Mouse (Mus musculus) liver, embryonic 15.5 days (tissue): ENCODE measurements around the gene Sap30l. TPM values are rescaled to one million over a fixed set of nuclear protein-coding genes. Genes with fewer than 3 reads are reported as not detected.

Experiments used
- ATAC-seq: fragments of 200-750 bp; cut with Nextera tagmentation; 2 replicates; pipeline ENCODE4 v1.8.0; 2017; ENCODE audit warnings: moderate number of reproducible peaks, mild to moderate bottlenecking, moderate library complexity; ENCODE audit not compliant: insufficient read depth
- H3K27ac ChIP-seq: fragments of 300-500 bp; sonication (generic); replicated peaks from 2 replicates; pipeline ENCODE4 v1.5.1; 2015; ENCODE audit warnings: mild to moderate bottlenecking, inconsistent platforms
- H3K27me3 ChIP-seq: fragments of 300-500 bp; sonication (generic); 2 replicates; pipeline ENCODE4 v1.6.1; 2015; ENCODE audit warnings: mild to moderate bottlenecking, inconsistent platforms
- H3K36me3 ChIP-seq: fragments of 300-500 bp; sonication (generic); replicated peaks from 2 replicates; pipeline ENCODE4 v1.6.1; 2015; ENCODE audit warnings: moderate library complexity, mild to moderate bottlenecking, inconsistent platforms
- H3K4me1 ChIP-seq: fragments of 300-500 bp; sonication (generic); replicated peaks from 2 replicates; pipeline ENCODE4 v1.6.1; 2015; ENCODE audit warnings: inconsistent platforms
- H3K4me2 ChIP-seq: fragments of 300-500 bp; sonication (generic); 2 replicates; pipeline ENCODE4 v1.6.1; 2015; ENCODE audit warnings: moderate library complexity, mild to moderate bottlenecking, inconsistent platforms
- H3K4me3 ChIP-seq: fragments of 300-500 bp; sonication (generic); replicated peaks from 2 replicates; pipeline ENCODE4 v1.5.1; 2015; ENCODE audit warnings: mild to moderate bottlenecking, inconsistent platforms
- H3K9ac ChIP-seq: fragments of 300-500 bp; sonication (generic); 2 replicates; pipeline ENCODE4 v1.6.1; 2015; ENCODE audit warnings: moderate library complexity, mild to moderate bottlenecking, inconsistent platforms
- H3K9me3 ChIP-seq: fragments of 300-500 bp; sonication (generic); replicated peaks from 2 replicates; pipeline ENCODE4 v1.6.1; 2016; ENCODE audit warnings: inconsistent platforms
- WGBS: fragments of 180-500 bp; shearing (Covaris S2); methylation state at CpG from one replicate; pipeline ENCODE4 v1.1.7; 2015; ENCODE audit warnings: mixed read lengths; ENCODE audit not compliant: insufficient replicate concordance; 5-methylcytosine and 5-hydroxymethylcytosine counted together
- polyA plus RNA-seq: library from polyadenylated mRNA; unstranded; fragments of >200 nt; fragmentation: Nextera tagmentation; extraction: Ambion mirVana; gene quantifications from 2 replicates; pipeline ENCODE4 v1.2.1, GENCODE M21; 2015

Gene Sap30l
- polyA plus RNA-seq, 1 experiment from 2014 or later, result 2.8 TPM

DNA sequence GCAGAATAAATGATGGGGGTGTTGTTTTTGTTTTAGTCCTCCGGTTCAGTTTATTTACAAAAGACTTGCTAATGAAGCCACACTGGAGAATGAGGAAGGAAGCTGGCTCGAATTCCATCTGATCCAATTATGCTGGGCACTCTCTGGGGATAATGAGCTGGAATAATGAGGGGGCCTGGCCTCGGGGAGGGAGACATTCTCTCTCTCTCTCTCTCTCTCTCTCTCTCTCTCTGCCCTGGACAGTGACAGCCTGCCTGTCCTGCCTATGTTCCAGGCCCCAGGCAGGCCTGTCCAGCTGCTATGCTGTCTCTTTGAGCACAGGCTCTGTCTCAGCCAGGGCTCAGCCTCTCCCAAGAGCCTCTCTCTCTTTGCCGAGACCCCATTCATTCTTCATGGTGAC, 27.5 kb upstream of the Sap30l start:
- Histone ChIP-seq H3K27ac (no peak overlapping the region), H3K27me3 (no peaks in the 10 kb centered on the region), H3K9ac (no peak overlapping the region), H3K4me2 (no peak overlapping the region), H3K36me3 (peaks cover 45% of the 10 kb centered on the region), H3K4me3 (no peak overlapping the region), H3K4me1 (peaks cover 14% of the 10 kb centered on the region), H3K9me3 (no peaks in the 10 kb centered on the region)
- 46% methylated on average over 4 of the region's 4 CpGs for WGBS
- ATAC-seq, result no peak

DNA sequence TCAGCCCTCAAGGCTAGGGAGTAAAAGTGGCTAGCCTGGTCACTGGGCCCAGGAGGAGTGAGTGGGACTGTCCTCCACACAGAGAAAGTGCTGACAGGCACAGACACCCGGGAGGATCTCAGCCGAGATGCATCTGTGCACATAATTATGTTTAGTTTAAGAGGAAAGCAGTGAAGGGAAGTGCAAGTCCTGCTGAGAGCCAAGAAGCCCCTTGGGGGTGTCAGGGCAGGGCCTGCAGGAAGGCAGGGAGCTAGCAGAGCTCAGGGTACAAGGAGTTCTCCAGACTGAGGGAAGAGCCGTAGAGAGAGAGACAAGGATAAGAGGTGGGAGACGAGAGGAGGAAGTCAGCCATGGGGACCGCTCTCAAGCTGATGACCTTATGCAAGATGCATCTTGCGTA, 25.6 kb upstream of the Sap30l start:
- Histone ChIP-seq H3K4me2 (no peak overlapping the region), H3K27me3 (no peaks in the 10 kb centered on the region), H3K36me3 (peaks cover 28% of the 10 kb centered on the region), H3K9ac (no peak overlapping the region), H3K9me3 (no peaks in the 10 kb centered on the region), H3K4me1 (peaks cover 14% of the 10 kb centered on the region), H3K27ac (no peak overlapping the region), H3K4me3 (no peak overlapping the region)
- 62% methylated on average over 6 of the region's 6 CpGs for WGBS
- ATAC-seq, result no peak

GRCm38 (mm10) chr11:57776546-57776945, 24.9 kb upstream of the Sap30l start:
- no peak overlapping the region for H3K4me3 ChIP-seq
- no peak for ATAC-seq
- WGBS, result 79% methylated on average over 3 of the region's 3 CpGs
- no peak overlapping the region for H3K9ac ChIP-seq
- H3K9me3 ChIP-seq, result no peaks in the 10 kb centered on the region
- H3K27ac ChIP-seq, result no peak overlapping the region
- H3K27me3 ChIP-seq, result no peaks in the 10 kb centered on the region
- no peak overlapping the region for H3K4me2 ChIP-seq
- peaks cover 28% of the 10 kb centered on the region for H3K36me3 ChIP-seq
- H3K4me1 ChIP-seq, result peaks cover 14% of the 10 kb centered on the region

DNA sequence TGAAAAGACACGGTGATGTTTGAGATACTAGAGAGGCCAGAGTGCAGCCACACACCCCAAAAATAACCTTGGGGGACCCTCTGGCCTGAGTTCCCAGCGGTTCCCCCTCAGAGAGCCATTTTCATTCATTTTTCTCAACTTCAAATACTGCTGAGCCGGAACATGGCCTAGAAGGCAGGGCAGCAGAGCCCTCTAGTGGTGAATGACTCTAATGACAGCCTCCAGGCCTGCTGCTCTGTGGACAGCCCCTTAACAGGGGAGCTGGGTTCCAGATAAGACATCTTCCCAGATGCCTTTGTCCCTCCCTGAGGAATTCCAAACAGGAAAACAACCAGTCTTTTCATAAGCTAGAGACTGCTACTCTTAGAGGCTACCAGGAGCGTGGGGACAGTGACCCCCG, 23.1 kb upstream of the Sap30l start:
- no peak for ATAC-seq
- H3K9me3 ChIP-seq, result no peaks in the 10 kb centered on the region
- H3K4me1 ChIP-seq, result peaks cover 14% of the 10 kb centered on the region
- 27% methylated on average over 5 of the region's 5 CpGs for WGBS
- H3K9ac ChIP-seq, result no peak overlapping the region
- peaks cover 25% of the 10 kb centered on the region for H3K36me3 ChIP-seq
- H3K27ac ChIP-seq, result no peak overlapping the region
- no peak overlapping the region for H3K4me3 ChIP-seq
- H3K4me2 ChIP-seq, result no peak overlapping the region
- H3K27me3 ChIP-seq, result no peaks in the 10 kb centered on the region

DNA sequence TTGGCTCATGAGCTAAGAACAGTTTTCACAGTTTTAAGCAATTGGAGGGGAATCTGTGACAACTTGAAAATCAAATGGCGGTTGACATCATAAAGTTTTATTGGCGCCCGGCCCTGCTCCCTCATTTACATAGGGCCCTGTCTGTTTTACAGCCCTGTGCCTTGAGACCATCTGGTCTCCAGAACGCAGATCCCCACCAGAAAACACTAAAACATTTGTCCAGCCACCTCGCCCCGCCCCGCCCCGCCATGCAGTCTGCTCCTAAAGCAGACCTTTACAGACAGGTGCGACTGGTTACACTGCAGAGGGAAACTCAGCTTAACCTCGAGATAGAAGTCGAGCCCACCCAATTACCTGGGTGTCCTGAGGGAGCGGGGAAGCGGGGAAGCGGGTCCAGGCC, 21.6 kb upstream of the Sap30l start:
- 71% methylated on average over 14 of the region's 14 CpGs for WGBS
- Histone ChIP-seq H3K4me2 (no peak overlapping the region), H3K9me3 (no peaks in the 10 kb centered on the region), H3K27me3 (no peaks in the 10 kb centered on the region), H3K4me1 (peaks cover 14% of the 10 kb centered on the region), H3K36me3 (peaks cover 34% of the 10 kb centered on the region), H3K27ac (no peak overlapping the region), H3K9ac (no peak overlapping the region), H3K4me3 (no peak overlapping the region)
- no peak for ATAC-seq

GRCm38 (mm10) chr11:57786616-57787418, 14.6 kb upstream of the Sap30l start:
- ATAC-seq, result no peak
- Histone ChIP-seq H3K27ac (no peak overlapping the region), H3K4me2 (no peak overlapping the region), H3K9ac (no peak overlapping the region), H3K4me1 (0 out of 2 replicates have a peak, but pooled peaks cover 3% of the 10 kb centered on the region), H3K4me3 (no peak overlapping the region), H3K27me3 (no peaks in the 10 kb centered on the region), H3K36me3 (peaks cover 21% of the 10 kb centered on the region), H3K9me3 (no peaks in the 10 kb centered on the region)
- WGBS, result 69% methylated on average over 18 of the region's 18 CpGs

DNA sequence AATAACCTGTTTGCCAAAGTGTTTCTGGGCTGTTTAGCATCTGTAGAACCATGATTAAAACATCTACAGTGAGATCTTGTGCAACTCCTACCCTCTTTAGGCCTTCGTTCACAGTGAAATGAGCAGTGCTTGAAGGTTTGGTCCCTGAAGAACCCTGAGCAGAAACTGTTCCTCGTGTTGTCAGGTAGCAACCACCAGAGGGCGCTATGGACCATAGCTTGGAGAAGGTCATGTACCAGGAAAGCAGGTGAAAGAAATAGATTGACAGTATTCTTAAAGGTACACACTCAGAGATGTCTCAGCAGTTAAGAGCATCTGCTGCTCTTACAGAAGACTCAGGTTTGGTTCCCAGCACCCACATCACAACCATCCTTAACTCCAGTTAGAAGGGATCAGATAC, 13.5 kb upstream of the Sap30l start:
- Histone ChIP-seq H3K36me3 (peaks cover 16% of the 10 kb centered on the region; the same call in 1 of the 2 replicates), H3K4me3 (no peak overlapping the region), H3K9me3 (no peaks in the 10 kb centered on the region), H3K27ac (no peak overlapping the region), H3K4me1 (0 out of 2 replicates have a peak, but pooled peaks cover 3% of the 10 kb centered on the region), H3K27me3 (no peaks in the 10 kb centered on the region), H3K9ac (no peak overlapping the region), H3K4me2 (no peak overlapping the region)
- 11% methylated on average over 3 of the region's 3 CpGs for WGBS
- ATAC-seq, result no peak

DNA sequence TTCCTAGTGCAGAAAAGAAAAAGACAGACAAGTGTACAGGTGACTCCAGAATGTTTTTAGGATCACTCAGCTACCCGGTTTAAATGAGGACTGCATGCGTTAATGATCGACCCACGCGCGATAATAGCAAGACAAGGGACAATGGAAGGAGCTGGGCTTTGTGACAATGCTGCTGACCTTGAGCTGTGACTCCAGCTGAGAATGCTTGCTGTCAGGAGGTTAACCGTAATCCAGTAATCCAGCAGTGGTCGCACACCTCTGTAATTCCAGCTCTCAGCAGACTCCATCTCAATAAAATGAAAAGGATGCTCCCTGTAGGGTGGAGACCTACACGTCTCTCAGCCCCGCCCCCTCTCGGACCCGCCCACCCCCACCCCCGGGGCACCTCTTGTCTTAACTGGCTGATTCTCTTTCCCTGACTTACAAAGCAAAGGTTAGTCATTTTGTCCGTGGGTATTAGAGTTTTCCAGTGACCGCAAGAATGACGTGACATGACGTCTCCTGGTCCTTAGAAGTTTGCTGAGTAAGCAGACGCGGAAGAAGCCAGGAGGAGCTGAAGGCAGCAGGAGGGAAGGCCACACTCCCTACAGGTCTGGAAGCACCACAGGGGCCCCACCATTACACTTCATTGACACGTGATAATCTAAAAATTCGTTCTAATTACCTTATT, 10.4 kb upstream of the Sap30l start:
- H3K9me3 ChIP-seq, result no peaks in the 10 kb centered on the region
- H3K36me3 ChIP-seq, result no peaks in the 10 kb centered on the region
- H3K27me3 ChIP-seq, result peaks cover 4% of the 10 kb centered on the region; the same call in 1 of the 2 replicates
- peak overlapping the region; percentile 31 for H3K4me2 ChIP-seq
- 0 out of 2 replicates have a peak, but pooled peaks cover 3% of the 10 kb centered on the region for H3K4me1 ChIP-seq
- H3K9ac ChIP-seq, result no peak overlapping the region
- H3K27ac ChIP-seq, result no peak overlapping the region
- H3K4me3 ChIP-seq, result no peak overlapping the region
- ATAC-seq, result no peak
- WGBS, result 30% methylated on average over 21 of the region's 21 CpGs

- Histone ChIP-seq H3K4me3 (no peak overlapping the region), H3K9me3 (no peaks in the 10 kb centered on the region), H3K36me3 (no peaks in the 10 kb centered on the region), H3K27me3 (peaks cover 19% of the 10 kb centered on the region), H3K4me2 (no peak overlapping the region), H3K9ac (no peak overlapping the region), H3K27ac (no peak overlapping the region), H3K4me1 (peaks cover 7% of the 10 kb centered on the region; the same call in 1 of the 2 replicates)
- no peak for ATAC-seq
- whole genome bisulfite sequencing, result 52% methylated on average over 6 of the region's 6 CpGs
Observed at GRCm38 (mm10) chr11:57795086-57795485, 6.4 kb upstream of the Sap30l start.

DNA sequence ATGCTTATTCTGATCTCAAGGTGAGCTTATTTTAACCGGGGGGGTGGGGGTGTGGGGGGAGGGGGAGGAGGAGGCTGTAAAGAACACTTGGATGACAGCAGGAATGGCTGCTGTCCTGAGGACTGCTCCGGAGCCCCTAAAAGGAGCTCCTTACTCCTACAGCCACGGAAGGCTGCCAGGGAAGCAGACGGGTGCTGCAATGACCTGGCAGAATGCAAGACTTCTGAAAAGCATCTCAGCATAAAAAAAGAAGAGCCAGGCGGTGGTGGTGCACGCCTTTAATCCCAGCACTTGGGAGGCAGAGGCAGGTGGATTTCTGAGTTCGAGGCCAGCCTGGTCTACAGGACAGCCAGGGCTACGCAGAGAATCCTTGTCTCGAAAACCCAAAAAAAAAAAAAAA, 3.6 kb upstream of the Sap30l start:
- no peak overlapping the region for H3K9ac ChIP-seq
- no peak overlapping the region for H3K4me3 ChIP-seq
- WGBS, result 59% methylated on average over 9 of the region's 9 CpGs
- H3K27ac ChIP-seq, result no peak overlapping the region
- no peak for ATAC-seq
- H3K9me3 ChIP-seq, result no peaks in the 10 kb centered on the region
- H3K4me2 ChIP-seq, result no peak overlapping the region
- H3K4me1 ChIP-seq, result peaks cover 26% of the 10 kb centered on the region
- peaks cover 42% of the 10 kb centered on the region for H3K27me3 ChIP-seq
- H3K36me3 ChIP-seq, result no peaks in the 10 kb centered on the region

DNA sequence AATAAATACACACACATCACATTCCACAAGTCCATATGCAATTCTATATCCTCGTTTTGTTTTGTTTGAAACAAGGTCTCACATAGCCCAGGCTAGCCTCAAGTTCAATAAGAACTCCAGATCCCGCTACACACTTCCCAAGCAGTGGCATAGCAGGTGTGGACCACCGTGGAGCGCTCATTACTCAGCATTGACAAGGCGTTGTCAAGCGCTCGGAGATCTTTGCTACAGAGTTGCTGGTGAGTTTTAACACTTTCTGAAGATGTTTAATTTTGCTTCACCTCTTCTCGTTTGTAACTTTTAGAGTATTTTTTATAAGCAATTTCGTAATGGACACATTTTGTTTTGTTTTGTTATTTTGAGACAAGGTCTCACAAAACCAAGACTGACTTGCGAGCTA, 2.0 kb upstream of the Sap30l start:
- 69% methylated on average over 10 of the region's 10 CpGs for WGBS
- Histone ChIP-seq H3K4me1 (peaks cover 33% of the 10 kb centered on the region), H3K4me2 (no peak overlapping the region), H3K27ac (no peak overlapping the region), H3K36me3 (no peaks in the 10 kb centered on the region), H3K27me3 (peaks cover 56% of the 10 kb centered on the region), H3K4me3 (no peak overlapping the region), H3K9ac (no peak overlapping the region), H3K9me3 (no peaks in the 10 kb centered on the region)
- ATAC-seq, result no peak
